Mouse (Mus musculus) cortical plate, adult 2 months (tissue): ENCODE results near the gene Leng8.

Source experiments
- CTCF ChIP-seq: fragments of 200-500 bp; IDR thresholded peaks from 2 replicates; pipeline ENCODE4 v1.5.1; 2011; ENCODE audit warnings: mild to moderate bottlenecking, control low read depth, low read length; ENCODE audit not compliant: insufficient read depth; ENCODE audit errors: extremely low read depth
- POLR2A ChIP-seq: fragments of 200-500 bp; IDR thresholded peaks from 2 replicates; pipeline ENCODE4 v1.6.1; 2011; ENCODE audit warnings: mild to moderate bottlenecking, low read length, control low read depth; ENCODE audit not compliant: insufficient read depth; ENCODE audit errors: extremely low read depth

- TF ChIP-seq POLR2A (peak; percentile 61; the same call in 1 of the 2 replicates), CTCF (no peak)
These were observed 16.6 kb upstream of the Leng8 start for GRCm38 (mm10) chr7:4119976-4120921.
